Mouse (Mus musculus) ES-Bruce4 (cell line): ENCODE data around the gene Psmd14.
A peak's percentile ranks its signal among the peaks of the same experiment; 100 is the strongest.

Experiments
- CTCF ChIP-seq: IDR thresholded peaks from one replicate; pipeline ENCODE4 v1.8.1; 2011; ENCODE audit warnings: low read depth, low read length
- EP300 ChIP-seq: IDR thresholded peaks from 2 replicates; pipeline ENCODE4 v1.6.1; 2011; ENCODE audit warnings: low read depth, low read length; ENCODE audit not compliant: insufficient read depth
- POLR2A ChIP-seq: IDR thresholded peaks from one replicate; pipeline ENCODE4 v1.8.1; 2011; ENCODE audit warnings: low read length; ENCODE audit not compliant: insufficient read depth

DNA sequence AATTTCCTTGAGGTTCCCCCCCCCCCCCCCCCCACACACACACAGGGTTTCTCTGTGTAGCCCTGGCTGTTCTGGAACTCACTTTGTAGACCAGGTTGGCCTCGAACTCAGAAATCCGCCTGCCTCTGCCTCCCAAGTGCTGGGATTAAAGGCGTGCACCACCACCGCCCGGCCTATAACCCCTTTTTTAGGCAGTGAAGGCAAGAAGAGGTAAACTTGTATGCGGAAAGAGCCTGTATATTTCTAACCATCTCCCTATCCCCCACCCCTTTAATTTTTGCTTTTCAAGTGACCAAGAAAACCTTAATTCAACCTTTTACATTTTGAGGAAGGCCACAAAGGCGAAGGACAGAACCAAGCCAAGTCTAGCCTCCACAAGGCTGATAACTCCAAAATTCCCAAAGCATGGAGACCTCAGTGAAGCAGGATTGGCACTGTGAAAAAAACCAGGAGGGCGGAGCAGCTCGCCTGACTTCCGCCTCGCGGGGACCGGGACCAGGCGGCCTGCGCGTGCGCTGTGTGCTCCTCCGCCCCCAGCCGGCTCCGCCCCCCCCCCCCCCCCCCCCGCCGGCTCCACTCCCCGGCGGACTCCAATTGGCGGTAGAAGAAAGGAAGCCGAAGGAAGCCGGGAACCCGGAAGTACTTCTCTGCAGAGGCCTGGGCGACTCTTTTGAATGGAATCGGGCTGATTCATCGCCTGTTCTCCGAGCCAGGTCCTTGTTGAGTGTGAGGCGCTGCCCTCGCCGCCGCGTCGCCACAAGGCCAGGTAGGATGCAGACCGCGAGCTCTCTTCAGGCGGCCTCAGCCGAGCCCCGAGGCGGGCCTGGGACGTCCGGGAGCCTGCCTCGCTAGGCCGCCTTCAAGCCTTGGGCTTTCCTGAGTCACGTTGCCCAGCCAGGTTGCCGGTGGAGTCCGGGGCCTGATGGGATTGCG, at the start of gene Psmd14:
- TF ChIP-seq POLR2A (peak; percentile 74), CTCF (no peak), EP300 (no peak)
